Comparison of ENCODE assay signal across 12 mouse cellular contexts in the genomic region with DNA sequence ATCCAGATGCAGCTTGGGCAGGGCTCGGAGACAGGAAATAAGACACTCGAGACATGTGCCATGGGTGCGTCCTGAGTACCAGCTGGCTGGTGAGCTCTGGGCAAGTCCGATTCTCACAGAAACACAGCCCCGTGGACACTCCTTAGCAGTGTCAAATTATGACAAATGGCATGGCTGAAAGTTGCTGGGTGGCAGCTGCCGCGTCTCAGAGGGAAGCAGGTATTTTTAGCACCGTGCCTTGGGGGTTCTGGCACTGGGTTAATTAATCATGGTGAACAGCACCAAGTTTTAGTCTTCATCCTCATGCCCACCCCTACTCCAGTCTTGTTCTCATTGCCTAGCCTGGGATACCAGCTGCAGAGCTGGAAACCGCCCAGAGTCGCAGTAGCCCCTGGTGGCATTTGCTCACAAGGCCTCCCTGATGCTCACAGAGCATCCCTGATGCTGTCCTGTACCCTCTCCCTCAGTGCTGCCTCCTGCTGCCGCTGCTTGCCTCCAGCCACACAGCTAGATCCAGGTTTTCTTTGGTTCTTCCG. TPM values are rescaled to one million over a fixed set of nuclear protein-coding genes. Genes with fewer than 3 reads are reported as not detected.
DNase-seq lines count a peak whose midpoint lies in the region; ATAC-seq and TF ChIP-seq lines count a peak whose summit lies in the region.
"Had no signal": no experiment of that assay in that cellular context is flagged by ENCODE, and none has a peak within 500 bp of the region (broad histone marks: within the 10 kb centered on the region; RNA-seq: fewer than 3 reads in every experiment).

No protein-coding gene starts in this region.

- H3K27me3 ChIP-seq in heart, postnatal 0 days (ENCODE audit: control insufficient read depth, insufficient read depth, low read length): no peaks in the 10 kb centered on the region
- no peaks in the 10 kb centered on the region; the same call in 1 of the 2 replicates for H3K27me3 ChIP-seq in forebrain, embryonic 13.5 days
- H3K27me3 ChIP-seq in limb, embryonic 15.5 days: peaks cover 23% of the 10 kb centered on the region; the same call in 1 of the 2 replicates

- H3K36me3 ChIP-seq in heart, postnatal 0 days (replicated peaks; ENCODE audit: control insufficient read depth, insufficient read depth, low read length): no peaks in the 10 kb centered on the region
- H3K36me3 ChIP-seq in forebrain, embryonic 13.5 days (ENCODE audit: poor library complexity, severe bottlenecking): no peaks in the 10 kb centered on the region
- H3K36me3 ChIP-seq in limb, embryonic 15.5 days: no peaks in the 10 kb centered on the region

- no peak overlapping the region for H3K4me3 ChIP-seq in heart, postnatal 0 days (ENCODE audit: low read depth, low read length)
- H3K4me3 ChIP-seq in forebrain, embryonic 13.5 days: no peak overlapping the region
- H3K4me3 ChIP-seq in limb, embryonic 15.5 days: no peak overlapping the region

- no peak overlapping the region for H3K27ac ChIP-seq in heart, postnatal 0 days (ENCODE audit: low read depth)
- H3K27ac ChIP-seq in forebrain, embryonic 13.5 days: peak overlapping the region; percentile 48
- no peak overlapping the region for H3K27ac ChIP-seq in limb, embryonic 15.5 days

- intact Hi-C loops in heart, postnatal 36 days (cut with DNase I): no loop called here

- peak; percentile 44 for TF ChIP-seq CTCF in heart, postnatal 0 days (IDR thresholded peaks at IDR 0.05; ENCODE audit: low read depth)

- H3K9ac ChIP-seq in heart, postnatal 0 days (replicated peaks; ENCODE audit: low read depth, low read length): no peak overlapping the region
- 0 out of 2 replicates have a peak overlapping the region, but pooled peaks have one; percentile 37 for H3K9ac ChIP-seq in forebrain, embryonic 13.5 days
- no peak overlapping the region for H3K9ac ChIP-seq in limb, embryonic 15.5 days

- no peak overlapping the region for H3K4me2 ChIP-seq in heart, postnatal 0 days (ENCODE audit: low read depth, low read length)
- peak overlapping the region; percentile 27 for H3K4me2 ChIP-seq in forebrain, embryonic 13.5 days
- H3K4me2 ChIP-seq in limb, embryonic 15.5 days: no peak overlapping the region

- no peak for DNase-seq in heart, postnatal 0 days (ENCODE audit: low spot score)
- no peak for DNase-seq in heart, postnatal 36 days
- peak; percentile 61 for DNase-seq in MN1 (ENCODE audit: low spot score)
- DNase-seq in spleen, postnatal 10 days (ENCODE audit: low spot score in 2 of 2): no peak
- no peak for DNase-seq in adrenal gland, adult 18-20 months (ENCODE audit: low spot score in 2 of 2)
- DNase-seq in kidney, postnatal 36 days: no peak
- DNase-seq: lung, postnatal 10 days; spleen, adult 18-20 months had no signal

- H3K4me1 ChIP-seq in heart, postnatal 0 days (ENCODE audit: control insufficient read depth, insufficient read depth): 0 out of 2 replicates have a peak, but pooled peaks cover 12% of the 10 kb centered on the region
- peaks cover 25% of the 10 kb centered on the region for H3K4me1 ChIP-seq in forebrain, embryonic 13.5 days
- peaks cover 15% of the 10 kb centered on the region for H3K4me1 ChIP-seq in limb, embryonic 15.5 days

- TF ChIP-seq EP300 in heart, postnatal 0 days (IDR thresholded peaks at IDR 0.05; ENCODE audit: low read depth): no peak

- no peaks in the 10 kb centered on the region for H3K9me3 ChIP-seq in heart, postnatal 0 days (replicated peaks; ENCODE audit: control insufficient read depth, low read length)
- H3K9me3 ChIP-seq in forebrain, embryonic 13.5 days (replicated peaks): no peaks in the 10 kb centered on the region
- no peaks in the 10 kb centered on the region for H3K9me3 ChIP-seq in limb, embryonic 15.5 days

- 38% methylated on average over 12 of the region's 12 CpGs for WGBS in heart, postnatal 0 days
- WGBS in forebrain, embryonic 13.5 days: 62% methylated on average over 12 of the region's 12 CpGs
- WGBS in limb, embryonic 15.5 days: 30% methylated on average over 12 of the region's 12 CpGs

- ATAC-seq in heart, postnatal 0 days (ENCODE audit: insufficient read depth, low read depth): no peak; the same call in 1 of the 2 replicates
- peak; percentile 45 for ATAC-seq in forebrain, embryonic 13.5 days
- 0 out of 2 replicates have a peak, but pooled peaks have one; percentile 14 for ATAC-seq in limb, embryonic 15.5 days (ENCODE audit: insufficient number of reproducible peaks, low FRiP score, low TSS enrichment, low read depth)

RNA-seq across cellular contexts. Expression of a gene that starts 5.0 kb away (rescaled TPM):
- not detected in 2 replicates for total RNA-seq in heart, postnatal 0 days (2014; rRNA removed; ENCODE audit: low replicate concordance)
- not detected in 2 replicates for polyA plus RNA-seq in heart, postnatal 0 days (2015; fragmentation: Nextera tagmentation; extraction: Ambion mirVana)
- not detected for total RNA-seq in heart, postnatal 36 days (2021)
- 0.32 and 0.39 TPM in 2 replicates for polyA plus RNA-seq in forebrain, embryonic 13.5 days (2015; fragmentation: Nextera tagmentation; extraction: Ambion mirVana)
- not detected in 2 replicates for polyA plus RNA-seq in limb, embryonic 15.5 days (2015; fragmentation: Nextera tagmentation; extraction: Ambion mirVana)
- total RNA-seq in adrenal gland, adult 18-20 months (2021): not detected
- total RNA-seq: common myeloid progenitor, adult 5-6 weeks; hematopoietic stem cell, adult 5-6 weeks had no signal
